Mouse (Mus musculus) frontal cortex, postnatal 14 days (tissue): ENCODE measurements around the gene Adora3.

Experiments used
- DNase-seq, 2 experiments: peaks; one replicate each; pipeline ENCODE4 v3.0.0; 2022; ENCODE audit warnings: low spot score in 2 of 2

Gene Adora3

GRCm38 (mm10) chr3:105933926-105934325 is 63.3 kb downstream of the Adora3 start:
- no peak for DNase-seq

GRCm38 (mm10) chr3:105935033-105935432 is 64.4 kb downstream of the Adora3 start:
- no peak for DNase-seq

- DNase-seq = no peak
These were observed 65.5 kb downstream of the Adora3 start for GRCm38 (mm10) chr3:105936111-105936510.

GRCm38 (mm10) chr3:105951348-105951747 is 80.7 kb downstream of the Adora3 start:
- DNase-seq = no peak

DNA sequence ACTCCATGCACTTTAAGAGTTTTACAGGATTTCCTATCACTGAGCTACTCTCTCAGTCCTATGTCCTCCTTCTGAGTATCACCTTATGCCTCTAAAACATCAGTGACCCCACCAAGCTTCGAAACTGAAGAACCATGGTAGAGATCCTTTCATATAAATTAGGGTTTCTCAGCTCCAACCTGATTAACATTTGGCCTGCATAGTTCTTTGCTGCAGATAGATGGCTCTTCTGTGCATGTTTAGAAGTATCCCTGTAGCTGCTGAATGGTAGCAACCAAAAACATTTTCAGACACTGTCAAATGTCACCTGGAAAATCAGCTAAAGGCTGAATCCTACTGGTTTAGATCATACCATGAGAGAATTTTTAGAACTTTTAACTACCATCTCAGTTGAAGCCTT is 86.6 kb downstream of the Adora3 start:
- no peak for DNase-seq

- DNase-seq = no peak
These were observed 87.5 kb downstream of the Adora3 start for GRCm38 (mm10) chr3:105958204-105958603.
